Mouse (Mus musculus) limb, embryonic 14.5 days (tissue): ENCODE measurements around the gene Tmem45a. TPM values are rescaled to one million over a fixed set of nuclear protein-coding genes. Genes with fewer than 3 reads are reported as not detected.
A peak's percentile ranks its signal among the peaks of the same experiment; 100 is the strongest.

Experiments
- ATAC-seq: fragments of 200-750 bp; cut with Nextera tagmentation; 2 replicates; pipeline ENCODE4 v1.8.0; 2017; ENCODE audit warnings: low read depth, moderate number of reproducible peaks, moderate TSS enrichment; ENCODE audit not compliant: low FRiP score
- DNase-seq: peaks from one replicate; pipeline ENCODE4 v3.0.0-alpha.2; 2015; ENCODE audit warnings: low spot score
- H3K27ac ChIP-seq: fragments of 300-500 bp; sonication (generic); replicated peaks from 2 replicates; pipeline ENCODE4 v1.5.1; 2014; ENCODE audit warnings: low read depth, mild to moderate bottlenecking, low read length, moderate library complexity, mixed read lengths
- H3K27me3 ChIP-seq: fragments of 300-500 bp; sonication (generic); 2 replicates; pipeline ENCODE4 v1.6.1; 2014; ENCODE audit warnings: low read length, mixed read lengths; ENCODE audit not compliant: control insufficient read depth, insufficient read depth
- H3K36me3 ChIP-seq: fragments of 300-500 bp; sonication (generic); 2 replicates; pipeline ENCODE4 v1.6.1; 2014; ENCODE audit warnings: mild to moderate bottlenecking, low read length, moderate library complexity, mixed read lengths; ENCODE audit not compliant: control insufficient read depth, insufficient read depth
- H3K4me1 ChIP-seq: fragments of 300-500 bp; sonication (generic); 2 replicates; pipeline ENCODE4 v1.6.1; 2014; ENCODE audit warnings: antibody characterized with exemption, low read length, mixed read lengths; ENCODE audit not compliant: control insufficient read depth, insufficient read depth
- H3K4me2 ChIP-seq: fragments of 300-500 bp; sonication (generic); replicated peaks from 2 replicates; pipeline ENCODE4 v1.6.1; 2014; ENCODE audit warnings: low read depth, mild to moderate bottlenecking, low read length, moderate library complexity; ENCODE audit not compliant: severe bottlenecking
- H3K4me3 ChIP-seq: fragments of 300-500 bp; sonication (generic); replicated peaks from 2 replicates; pipeline ENCODE4 v1.5.1; 2014; ENCODE audit warnings: low read length
- H3K9ac ChIP-seq: fragments of 300-500 bp; sonication (generic); 2 replicates; pipeline ENCODE4 v1.6.1; 2014; ENCODE audit warnings: mild to moderate bottlenecking, low read depth, low read length, moderate library complexity; ENCODE audit not compliant: severe bottlenecking
- H3K9me3 ChIP-seq: fragments of 300-500 bp; sonication (generic); 2 replicates; pipeline ENCODE4 v1.6.1; 2016; ENCODE audit warnings: low read length; ENCODE audit not compliant: control insufficient read depth
- POLR2A ChIP-seq: fragments of 200-500 bp; IDR thresholded peaks from 2 replicates; pipeline ENCODE4 v1.8.0; 2012; ENCODE audit warnings: inconsistent platforms, mild to moderate bottlenecking, moderate library complexity, borderline replicate concordance; ENCODE audit not compliant: insufficient read depth, insufficient read length; ENCODE audit errors: extremely low read depth
- WGBS: fragments of 180-500 bp; shearing (Covaris S2); extraction: QIAGEN DNeasy Blood & Tissue Kit; methylation state at CpG from one replicate; pipeline ENCODE4 v1.1.7; 2014; 5-methylcytosine and 5-hydroxymethylcytosine counted together
- polyA plus RNA-seq, 2 experiments: library from polyadenylated mRNA; depleted of rRNA in 1 of 2; stranded (reverse) in 1 of 2; unstranded in 1 of 2; fragments of >200 nt; fragmentation: Nextera tagmentation in 1 of 2; extraction: Ambion mirVana in 1 of 2; gene quantifications; 2 replicates each; pipeline versions ENCODE4 v1.2.1 to v1.2.3; 2012 to 2014

Gene Tmem45a
- polyA plus RNA-seq, 2 experiments = 40.5 to 99.4 TPM

DNA sequence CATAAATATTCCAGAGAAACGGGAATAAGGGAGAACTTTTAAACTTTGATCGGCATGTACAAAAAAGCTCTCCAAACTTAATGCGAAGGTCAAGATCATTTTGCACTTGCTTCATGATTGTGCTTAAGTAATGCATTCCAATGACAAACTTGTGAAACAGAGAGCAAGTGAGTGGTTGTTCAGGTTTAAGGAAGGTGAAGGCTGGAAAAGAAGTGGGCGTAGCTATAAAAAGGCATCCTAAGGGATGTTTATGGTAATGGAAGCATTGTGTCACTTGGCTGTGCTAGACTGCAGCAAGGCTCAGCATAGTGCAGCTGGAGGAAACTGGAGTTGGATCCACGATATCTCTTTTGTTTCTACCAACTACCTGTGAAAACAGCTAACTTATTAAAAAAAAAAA, 5.6 kb upstream of the Tmem45a start:
- H3K4me1 ChIP-seq = no peaks in the 10 kb centered on the region
- H3K9me3 ChIP-seq = no peaks in the 10 kb centered on the region
- no peak overlapping the region for H3K4me3 ChIP-seq
- no peak for DNase-seq
- no peaks in the 10 kb centered on the region for H3K36me3 ChIP-seq
- no peak overlapping the region for H3K9ac ChIP-seq
- WGBS = 88% methylated on average over 5 of the region's 5 CpGs
- H3K27ac ChIP-seq = no peak overlapping the region
- no peak for TF ChIP-seq POLR2A
- no peaks in the 10 kb centered on the region for H3K27me3 ChIP-seq
- no peak for ATAC-seq
- no peak overlapping the region for H3K4me2 ChIP-seq

DNA sequence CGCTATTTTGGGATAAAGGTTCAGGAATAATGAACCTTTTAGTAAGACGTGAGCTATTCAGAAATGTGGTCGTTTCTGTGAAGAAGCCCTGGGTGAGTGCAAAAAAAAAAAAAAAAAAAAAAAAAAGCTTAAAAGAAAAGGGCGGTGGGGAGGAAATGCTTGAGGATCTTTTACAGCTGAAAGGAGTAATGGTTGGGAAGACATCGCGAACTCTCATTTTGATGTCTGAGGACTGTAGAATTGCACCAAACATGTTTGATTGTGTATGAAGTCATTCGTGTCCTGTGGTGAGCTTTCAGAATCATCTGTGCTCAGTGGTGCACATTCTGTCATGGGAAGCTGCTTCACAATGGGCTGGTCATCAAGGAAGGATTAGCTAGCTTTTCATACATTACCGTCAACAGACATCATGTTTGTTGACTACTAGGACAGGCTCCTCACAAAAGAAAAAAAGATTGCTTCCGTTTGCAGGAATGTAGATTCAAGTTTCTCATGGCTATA, 700 bp upstream of the Tmem45a start:
- ATAC-seq (no peak), DNase-seq (no peak)
- no peaks in the 10 kb centered on the region for H3K36me3 ChIP-seq
- H3K27ac ChIP-seq = peak overlapping the region; percentile 44; the same call in 1 of the 2 replicates
- 30% methylated on average over 9 of the region's 9 CpGs for WGBS
- no peaks in the 10 kb centered on the region; the same call in 1 of the 2 replicates for H3K4me1 ChIP-seq
- TF ChIP-seq POLR2A = no peak
- H3K4me3 ChIP-seq = peak overlapping the region; percentile 45
- no peaks in the 10 kb centered on the region for H3K27me3 ChIP-seq
- H3K4me2 ChIP-seq = peak overlapping the region; percentile 44
- H3K9ac ChIP-seq = peak overlapping the region; percentile 52; the same call in 1 of the 2 replicates
- H3K9me3 ChIP-seq = no peaks in the 10 kb centered on the region

DNA sequence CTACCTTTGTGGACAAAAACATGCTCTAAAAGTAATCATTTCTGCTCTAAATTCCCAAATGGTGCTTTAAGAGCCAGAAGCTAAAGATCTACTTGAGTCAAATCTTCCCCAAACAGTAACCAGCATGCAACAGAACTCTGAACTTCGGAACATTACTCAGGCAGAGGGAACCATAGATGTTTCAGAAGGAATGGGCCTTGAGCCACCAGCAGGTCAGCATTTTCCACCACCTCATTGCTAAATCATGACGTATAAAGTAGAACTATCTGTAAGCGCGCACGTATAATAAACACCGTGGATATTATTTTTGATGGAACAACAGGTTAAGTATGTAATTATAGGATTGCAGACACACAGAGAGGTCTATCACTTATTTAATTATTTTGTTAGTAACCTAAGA, 1.2 kb downstream of the Tmem45a start:
- WGBS = 87% methylated on average over 6 of the region's 6 CpGs
- DNase-seq = peak; percentile 18
- no peak for ATAC-seq
- Histone ChIP-seq H3K4me1 (no peaks in the 10 kb centered on the region; the same call in 1 of the 2 replicates), H3K27ac (no peak overlapping the region), H3K9ac (no peak overlapping the region), H3K27me3 (no peaks in the 10 kb centered on the region), H3K9me3 (no peaks in the 10 kb centered on the region), H3K4me2 (peak overlapping the region; percentile 44), H3K36me3 (no peaks in the 10 kb centered on the region), H3K4me3 (peak overlapping the region; percentile 45)
- TF ChIP-seq POLR2A = no peak

DNA sequence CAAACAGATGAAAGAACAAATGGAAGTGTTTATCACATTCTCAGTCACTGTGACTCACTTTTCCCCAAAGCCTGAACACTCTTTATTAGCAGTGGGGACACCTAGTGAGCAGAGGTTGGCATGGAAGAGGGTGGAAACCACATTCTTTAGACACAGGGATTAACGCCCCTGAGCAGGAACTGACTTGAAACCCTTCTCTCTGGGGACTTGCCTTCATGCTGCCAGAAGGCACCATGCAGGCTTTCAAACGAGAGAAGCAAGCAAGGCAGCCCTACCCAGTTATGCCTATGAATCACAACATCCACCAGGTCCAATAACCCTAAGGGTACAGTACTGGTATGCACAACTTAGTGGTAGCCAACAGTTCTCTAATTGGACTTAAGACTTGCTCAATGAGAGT, 12.6 kb downstream of the Tmem45a start:
- no peak for ATAC-seq
- 26% methylated on average over 2 of the region's 2 CpGs for WGBS

DNA sequence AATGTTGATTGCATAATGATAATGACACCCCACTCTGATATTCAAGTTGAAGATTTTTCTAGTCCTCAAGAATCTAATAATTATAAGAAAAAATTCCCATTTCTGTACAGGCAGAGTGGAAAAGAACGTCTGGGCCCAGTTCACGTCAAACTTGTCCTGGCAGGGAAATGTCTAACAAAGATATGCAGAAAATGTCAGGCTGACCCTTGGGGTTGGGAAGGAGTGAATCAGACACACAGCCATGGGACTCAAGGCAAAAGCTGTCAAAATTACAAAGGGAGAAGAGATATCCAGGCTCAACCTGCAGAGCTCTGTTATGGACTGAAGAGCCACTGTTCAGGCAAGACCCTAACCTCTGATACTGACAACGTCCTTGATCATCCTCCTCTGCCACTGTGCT, 15.5 kb downstream of the Tmem45a start:
- no peak overlapping the region for H3K9ac ChIP-seq
- TF ChIP-seq POLR2A = no peak
- H3K4me2 ChIP-seq = no peak overlapping the region
- WGBS = 72% methylated on average over 3 of the region's 3 CpGs
- no peaks in the 10 kb centered on the region for H3K27me3 ChIP-seq
- no peak overlapping the region for H3K27ac ChIP-seq
- no peaks in the 10 kb centered on the region for H3K36me3 ChIP-seq
- ATAC-seq = no peak
- H3K4me1 ChIP-seq = no peaks in the 10 kb centered on the region
- no peaks in the 10 kb centered on the region for H3K9me3 ChIP-seq
- H3K4me3 ChIP-seq = no peak overlapping the region
- no peak for DNase-seq

More for the DNA sequence above, 12.6 kb downstream of the Tmem45a start:
- peak; percentile 31 for DNase-seq
- Histone ChIP-seq H3K4me3 (no peak overlapping the region), H3K4me2 (no peak overlapping the region), H3K27me3 (no peaks in the 10 kb centered on the region), H3K9ac (no peak overlapping the region), H3K4me1 (no peaks in the 10 kb centered on the region), H3K9me3 (no peaks in the 10 kb centered on the region), H3K27ac (no peak overlapping the region), H3K36me3 (no peaks in the 10 kb centered on the region)
- TF ChIP-seq POLR2A = no peak

DNA sequence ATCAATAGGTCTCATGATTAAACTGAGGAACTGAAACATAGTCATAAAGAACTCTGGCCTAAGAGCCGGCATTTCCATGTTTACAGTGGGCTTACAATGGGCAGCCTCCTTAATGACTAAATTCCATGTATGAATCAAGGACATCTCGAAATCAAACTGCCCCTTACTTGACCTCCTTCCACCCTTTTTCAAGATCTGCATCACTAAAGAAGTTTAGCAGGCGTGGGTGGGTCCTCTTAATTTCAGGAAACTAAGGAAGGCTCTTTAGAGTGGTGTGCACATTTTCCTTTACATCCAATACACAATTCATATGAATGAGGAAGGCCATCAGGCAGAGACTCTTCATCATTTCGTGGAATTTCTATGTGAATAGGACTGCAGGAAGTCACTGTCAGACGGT, 17.6 kb downstream of the Tmem45a start:
- no peaks in the 10 kb centered on the region for H3K9me3 ChIP-seq
- no peak overlapping the region for H3K4me3 ChIP-seq
- no peak overlapping the region for H3K27ac ChIP-seq
- no peak overlapping the region for H3K4me2 ChIP-seq
- WGBS = 87% methylated on average over 5 of the region's 5 CpGs
- DNase-seq (no peak), ATAC-seq (no peak)
- TF ChIP-seq POLR2A = no peak
- H3K27me3 ChIP-seq = no peaks in the 10 kb centered on the region
- H3K36me3 ChIP-seq = no peaks in the 10 kb centered on the region
- no peaks in the 10 kb centered on the region for H3K4me1 ChIP-seq
- H3K9ac ChIP-seq = no peak overlapping the region
